Mouse (Mus musculus) thymus, adult 2 months (tissue): ENCODE results near the gene Arpp21.

ENCODE experiments used
- CTCF ChIP-seq: fragments of 200-500 bp; IDR thresholded peaks from 2 replicates; pipeline ENCODE4 v1.5.1; 2012; ENCODE audit warnings: mild to moderate bottlenecking, control low read depth, low read length, moderate library complexity, borderline replicate concordance; ENCODE audit not compliant: control insufficient read depth, poor library complexity, insufficient read depth; ENCODE audit errors: extremely low read depth
- POLR2A ChIP-seq: fragments of 200-500 bp; IDR thresholded peaks from 2 replicates; pipeline ENCODE4 v1.6.1; 2012; ENCODE audit warnings: mild to moderate bottlenecking, low read length, control low read depth, moderate library complexity; ENCODE audit not compliant: control insufficient read depth, poor library complexity, insufficient read depth; ENCODE audit errors: extremely low read depth

GRCm38 (mm10) chr9:112070961-112071360 is 164.8 kb downstream of the Arpp21 start:
- TF ChIP-seq CTCF, result no peak
- no peak for TF ChIP-seq POLR2A
